Comparison of ENCODE assay signal across 10 mouse cellular contexts in the genomic region with DNA sequence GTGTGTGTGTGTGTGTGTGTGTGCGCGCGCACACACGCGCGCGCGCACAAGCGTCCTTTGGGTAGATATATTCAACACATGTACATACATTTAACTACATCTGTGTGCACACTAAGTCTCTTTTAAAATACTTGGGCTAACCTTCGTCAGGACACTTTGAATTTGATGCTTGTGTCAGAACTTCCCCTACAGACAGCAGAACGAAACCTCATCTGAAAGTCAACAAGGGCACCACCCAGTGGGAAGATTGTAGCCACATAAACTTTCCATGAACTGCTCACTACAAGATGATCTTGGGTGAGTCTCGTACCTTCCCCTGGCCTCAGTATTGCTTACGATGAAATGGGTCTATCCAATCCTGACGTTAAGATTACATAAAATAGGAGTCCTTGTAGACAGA. TPM values are rescaled to one million over a fixed set of nuclear protein-coding genes. Genes with fewer than 3 reads are reported as not detected.
DNase-seq lines count a peak whose midpoint lies in the region; ATAC-seq lines count a peak whose summit lies in the region.
"Had no signal": no experiment of that assay in that cellular context is flagged by ENCODE, and none has a peak within 500 bp of the region (broad histone marks: within the 10 kb centered on the region; RNA-seq: fewer than 3 reads in every experiment).

No protein-coding gene starts in this region.

- peak overlapping the region; percentile 73 for H3K4me3 ChIP-seq in heart, embryonic 11.5 days (ENCODE audit: low read depth, low read length)
- peak overlapping the region; percentile 87 for H3K4me3 ChIP-seq in lung, embryonic 16.5 days (ENCODE audit: low read length)
- H3K4me3 ChIP-seq in embryonic facial prominence, embryonic 10.5 days: peak overlapping the region; percentile 86
- peak overlapping the region; percentile 76 for H3K4me3 ChIP-seq in limb, embryonic 12.5 days (replicated peaks)
- H3K4me3 ChIP-seq: myocyte had no signal

- ATAC-seq in heart, embryonic 11.5 days (replicated peaks; ENCODE audit: insufficient number of reproducible peaks, low FRiP score, low TSS enrichment): no peak
- ATAC-seq in lung, embryonic 16.5 days (ENCODE audit: low read depth): no peak
- no peak for ATAC-seq in limb, embryonic 12.5 days (ENCODE audit: insufficient number of reproducible peaks, insufficient read depth, low FRiP score, low TSS enrichment, low read depth)

- no peak overlapping the region for H3K9ac ChIP-seq in heart, embryonic 11.5 days (ENCODE audit: low read depth, low read length)
- peak overlapping the region; percentile 75 for H3K9ac ChIP-seq in lung, embryonic 16.5 days (ENCODE audit: low read length)
- no peak overlapping the region for H3K9ac ChIP-seq in limb, embryonic 12.5 days (replicated peaks)

- H3K36me3 ChIP-seq in heart, embryonic 11.5 days (ENCODE audit: control insufficient read depth, insufficient read depth, low read length): no peaks in the 10 kb centered on the region
- H3K36me3 ChIP-seq in lung, embryonic 16.5 days (ENCODE audit: control insufficient read depth, insufficient read depth, low read length): no peaks in the 10 kb centered on the region
- 0 out of 2 replicates have a peak, but pooled peaks cover 4% of the 10 kb centered on the region for H3K36me3 ChIP-seq in embryonic facial prominence, embryonic 10.5 days (replicated peaks)
- H3K36me3 ChIP-seq in limb, embryonic 12.5 days: 0 out of 2 replicates have a peak, but pooled peaks cover 3% of the 10 kb centered on the region

- H3K4me1 ChIP-seq in heart, embryonic 11.5 days (ENCODE audit: control insufficient read depth, insufficient read depth, low read length): peaks cover 40% of the 10 kb centered on the region
- peaks cover 56% of the 10 kb centered on the region for H3K4me1 ChIP-seq in lung, embryonic 16.5 days (replicated peaks; ENCODE audit: control insufficient read depth, insufficient read depth, low read length)
- H3K4me1 ChIP-seq in embryonic facial prominence, embryonic 10.5 days: peaks cover 77% of the 10 kb centered on the region
- H3K4me1 ChIP-seq in limb, embryonic 12.5 days (replicated peaks): peaks cover 75% of the 10 kb centered on the region

- intact Hi-C loops in heart, postnatal 14 days (cut with DNase I): no loop called here

- peaks cover 18% of the 10 kb centered on the region for H3K27me3 ChIP-seq in heart, embryonic 11.5 days (ENCODE audit: control insufficient read depth, insufficient read depth, low read length)
- H3K27me3 ChIP-seq in lung, embryonic 16.5 days (ENCODE audit: control insufficient read depth, insufficient read depth, low read depth, low read length): no peaks in the 10 kb centered on the region; the same call in 1 of the 2 replicates
- peaks cover 60% of the 10 kb centered on the region for H3K27me3 ChIP-seq in embryonic facial prominence, embryonic 10.5 days (replicated peaks; ENCODE audit: low read depth, poor library complexity, severe bottlenecking)
- 0 out of 2 replicates have a peak, but pooled peaks cover 3% of the 10 kb centered on the region for H3K27me3 ChIP-seq in limb, embryonic 12.5 days

- H3K9me3 ChIP-seq in heart, embryonic 11.5 days (replicated peaks; ENCODE audit: control insufficient read depth, low read length): no peaks in the 10 kb centered on the region
- H3K9me3 ChIP-seq in lung, embryonic 16.5 days (ENCODE audit: control insufficient read depth, low read length): no peaks in the 10 kb centered on the region
- H3K9me3 ChIP-seq in embryonic facial prominence, embryonic 10.5 days: no peaks in the 10 kb centered on the region
- H3K9me3 ChIP-seq in limb, embryonic 12.5 days: no peaks in the 10 kb centered on the region

- WGBS in heart, embryonic 11.5 days (ENCODE audit: insufficient replicate concordance): 85% methylated on average over 14 of the region's 14 CpGs
- 89% methylated on average over 14 of the region's 14 CpGs for WGBS in lung, embryonic 16.5 days
- 93% methylated on average over 14 of the region's 14 CpGs for WGBS in embryonic facial prominence, embryonic 10.5 days
- 90% methylated on average over 14 of the region's 14 CpGs for WGBS in limb, embryonic 12.5 days

- no peak for DNase-seq in heart, postnatal 14 days
- no peak for DNase-seq in lung, postnatal 36 days
- no peak for DNase-seq in embryonic facial prominence, embryonic 10.5 days (ENCODE audit: low spot score)
- DNase-seq in layer of hippocampus, postnatal 36 days: no peak
- no peak for DNase-seq in urinary bladder, postnatal 10 days (ENCODE audit: low spot score)
- DNase-seq: gastrocnemius, postnatal 25 days had no signal

- peak overlapping the region; percentile 92; the same call in 1 of the 2 replicates for H3K4me2 ChIP-seq in heart, embryonic 11.5 days
- H3K4me2 ChIP-seq in lung, embryonic 16.5 days (ENCODE audit: low read depth, low read length): peak overlapping the region; percentile 71
- peak overlapping the region; percentile 93 for H3K4me2 ChIP-seq in limb, embryonic 12.5 days

- no peak overlapping the region for H3K27ac ChIP-seq in heart, embryonic 11.5 days (ENCODE audit: low read depth, low read length)
- no peak overlapping the region for H3K27ac ChIP-seq in lung, embryonic 16.5 days (ENCODE audit: low read length)
- no peak overlapping the region for H3K27ac ChIP-seq in embryonic facial prominence, embryonic 10.5 days (replicated peaks)
- no peak overlapping the region for H3K27ac ChIP-seq in limb, embryonic 12.5 days

RNA-seq across cellular contexts. Expression of a gene that starts 3.0 kb away (rescaled TPM):
- polyA plus RNA-seq in heart, embryonic 11.5 days (2014; fragmentation: Nextera tagmentation; extraction: Ambion mirVana): 11.6 and 11.8 TPM in 2 replicates
- 10 to 100 TPM; 10.1 to 11.3 TPM for total RNA-seq in heart, postnatal 14 days (2021)
- 32.2 and 35.3 TPM in 2 replicates for polyA plus RNA-seq in lung, embryonic 16.5 days (2015; fragmentation: Nextera tagmentation; extraction: Ambion mirVana)
- 17.7 and 21.4 TPM in 2 replicates for polyA plus RNA-seq in embryonic facial prominence, embryonic 10.5 days (2016; fragmentation: Nextera tagmentation; extraction: Ambion mirVana)
- polyA plus RNA-seq in limb, embryonic 12.5 days (2016; fragmentation: Nextera tagmentation; extraction: Ambion mirVana): 30.7 and 30.8 TPM in 2 replicates
- 1 to 10 TPM; 2.2 to 3.4 TPM for total RNA-seq in layer of hippocampus, postnatal 36 days (2021)
